Mouse (Mus musculus): ENCODE data around the gene Zfp408.

Gene Zfp408

GRCm38 (mm10) chr2:91649553-91650359 is at the start of gene Zfp408, which contains the start of gene Arhgap1:
Gene Zfp408 (minus strand): TSS chr2:91649791.
Gene Arhgap1 (plus strand): TSS chr2:91649860.
- DNase-seq, result peak; percentile 97 to 98

GRCm38 (mm10) chr2:91699225-91699624 is 49.6 kb upstream of the Zfp408 start:
- DNase-seq, result no peak

- DNase-seq, result no peak
These were observed 46.6 kb upstream of the Zfp408 start for GRCm38 (mm10) chr2:91696225-91696590.

GRCm38 (mm10) chr2:91695436-91696224 is 46.0 kb upstream of the Zfp408 start:
- DNase-seq, result no peak

- no peak for DNase-seq
These were observed 39.9 kb upstream of the Zfp408 start for GRCm38 (mm10) chr2:91689452-91689851.

GRCm38 (mm10) chr2:91683919-91684318 is 34.3 kb upstream of the Zfp408 start:
- peak; percentile 31 to 37 for DNase-seq

GRCm38 (mm10) chr2:91682850-91683249 is 33.3 kb upstream of the Zfp408 start:
- DNase-seq, result peak in 1 of 2 experiments; percentile 66

GRCm38 (mm10) chr2:91676961-91677360 is 27.4 kb upstream of the Zfp408 start:
- no peak for DNase-seq

- no peak for DNase-seq
These were observed 26.8 kb upstream of the Zfp408 start for GRCm38 (mm10) chr2:91676420-91676819.

- DNase-seq, result no peak
These were observed 25.3 kb upstream of the Zfp408 start for GRCm38 (mm10) chr2:91674895-91675294.

GRCm38 (mm10) chr2:91673587-91673986 is 24.0 kb upstream of the Zfp408 start:
- DNase-seq, result no peak

GRCm38 (mm10) chr2:91670038-91670437 is 20.4 kb upstream of the Zfp408 start:
- DNase-seq, result peak in 1 of 2 experiments; percentile 18

GRCm38 (mm10) chr2:91669326-91669725 is 19.7 kb upstream of the Zfp408 start:
- DNase-seq, result no peak

GRCm38 (mm10) chr2:91667747-91668146 is 18.2 kb upstream of the Zfp408 start:
- no peak for DNase-seq

GRCm38 (mm10) chr2:91666386-91666910 is 16.9 kb upstream of the Zfp408 start:
- DNase-seq, result no peak

- no peak for DNase-seq
These were observed 15.2 kb upstream of the Zfp408 start for GRCm38 (mm10) chr2:91664780-91665179.

GRCm38 (mm10) chr2:91660981-91661380 is 11.4 kb upstream of the Zfp408 start:
- no peak for DNase-seq

- no peak for DNase-seq
These were observed 10.1 kb upstream of the Zfp408 start for GRCm38 (mm10) chr2:91659657-91660056.

- peak; percentile 55 to 78 for DNase-seq
These were observed 7.2 kb upstream of the Zfp408 start for GRCm38 (mm10) chr2:91656774-91657173.

GRCm38 (mm10) chr2:91655827-91656226 is 6.2 kb upstream of the Zfp408 start:
- DNase-seq, result peak; percentile 33 to 71

- DNase-seq, result no peak
These were observed 5.8 kb upstream of the Zfp408 start for GRCm38 (mm10) chr2:91655388-91655787.

- peak in 1 of 2 experiments; percentile 21 for DNase-seq
These were observed 3.3 kb upstream of the Zfp408 start for GRCm38 (mm10) chr2:91652863-91653262.

- no peak for DNase-seq
These were observed 2.1 kb upstream of the Zfp408 start for GRCm38 (mm10) chr2:91651458-91652258.

Measured in lung, postnatal 4 days (tissue).